Mouse (Mus musculus): ENCODE measurements around the gene Ccsap. TPM values are rescaled to one million over a fixed set of nuclear protein-coding genes. Genes with fewer than 3 reads are reported as not detected.

The Ccsap gene
- polyA plus RNA-seq, 1 experiment, result 63.9 TPM

Other genes with a start within 250 kb of the Ccsap start
- gene Rhou, start 206.3 kb downstream of the Ccsap start, polyA plus RNA-seq (2012; rRNA removed), result 20.6 and 26.2 TPM in 2 replicates
- 67.3 and 73.3 TPM in 2 replicates for gene Rab4a, start 54.2 kb downstream of the Ccsap start, polyA plus RNA-seq (2012; rRNA removed)
- 20.1 and 24.7 TPM in 2 replicates for gene Acta1, start 34.5 kb upstream of the Ccsap start, polyA plus RNA-seq (2012; rRNA removed)
- 20.2 and 20.5 TPM in 2 replicates for gene Nup133, start 89.1 kb upstream of the Ccsap start, polyA plus RNA-seq (2012; rRNA removed)
- 14.5 and 18.4 TPM in 2 replicates for gene Abcb10, start 122.9 kb upstream of the Ccsap start, polyA plus RNA-seq (2012; rRNA removed)
- 15.2 and 17.7 TPM in 2 replicates for gene Taf5l, start 161.2 kb upstream of the Ccsap start, polyA plus RNA-seq (2012; rRNA removed)
- gene Urb2, start 161.3 kb upstream of the Ccsap start, polyA plus RNA-seq (2012; rRNA removed), result 4.6 and 5.5 TPM in 2 replicates

Data from frontal cortex, adult 2 months (tissue).